Mouse (Mus musculus) testis, adult 2 months (tissue): ENCODE results near the gene Rab3gap1.

ENCODE experiments used
- CTCF ChIP-seq: fragments of 200-500 bp; IDR thresholded peaks from 2 replicates; pipeline ENCODE4 v1.5.1; 2012; ENCODE audit warnings: low read depth, mild to moderate bottlenecking, inconsistent platforms, low read length, moderate library complexity; ENCODE audit not compliant: control insufficient read depth, insufficient read depth, insufficient replicate concordance
- POLR2A ChIP-seq: fragments of 200-500 bp; IDR thresholded peaks from 2 replicates; pipeline ENCODE4 v1.6.1; 2012; ENCODE audit warnings: low read depth, mild to moderate bottlenecking, inconsistent platforms, low read length, moderate library complexity; ENCODE audit not compliant: control insufficient read depth

- no peak for TF ChIP-seq POLR2A
- TF ChIP-seq CTCF, result no peak
Observed at GRCm38 (mm10) chr1:127989876-127990731, 121.5 kb downstream of the Rab3gap1 start.
